Mouse (Mus musculus) intestine, embryonic 15.5 days (tissue): ENCODE measurements around the gene Ethe1. TPM values are rescaled to one million over a fixed set of nuclear protein-coding genes. Genes with fewer than 3 reads are reported as not detected.

Experiments
- ATAC-seq: fragments of 200-750 bp; cut with Nextera tagmentation; 2 replicates; pipeline ENCODE4 v1.8.0; 2017; ENCODE audit warnings: moderate TSS enrichment, moderate library complexity
- H3K27ac ChIP-seq: fragments of 300-500 bp; sonication (generic); 2 replicates; pipeline ENCODE4 v1.5.1; 2015; ENCODE audit warnings: mild to moderate bottlenecking, inconsistent platforms
- H3K27me3 ChIP-seq: fragments of 300-500 bp; sonication (generic); replicated peaks from 2 replicates; pipeline ENCODE4 v1.6.1; 2015; ENCODE audit warnings: inconsistent platforms
- H3K36me3 ChIP-seq: fragments of 300-500 bp; sonication (generic); 2 replicates; pipeline ENCODE4 v1.6.1; 2015; ENCODE audit warnings: inconsistent platforms
- H3K4me1 ChIP-seq: fragments of 300-500 bp; sonication (generic); replicated peaks from 2 replicates; pipeline ENCODE4 v1.6.1; 2015; ENCODE audit warnings: inconsistent platforms
- H3K4me2 ChIP-seq: fragments of 300-500 bp; sonication (generic); replicated peaks from 2 replicates; pipeline ENCODE4 v1.6.1; 2015; ENCODE audit warnings: mild to moderate bottlenecking, inconsistent platforms
- H3K4me3 ChIP-seq: fragments of 300-500 bp; sonication (generic); replicated peaks from 2 replicates; pipeline ENCODE4 v1.5.1; 2015; ENCODE audit warnings: inconsistent platforms
- H3K9ac ChIP-seq: fragments of 300-500 bp; sonication (generic); 2 replicates; pipeline ENCODE4 v1.6.1; 2015; ENCODE audit warnings: inconsistent platforms
- H3K9me3 ChIP-seq: fragments of 300-500 bp; sonication (generic); 2 replicates; pipeline ENCODE4 v1.6.1; 2016; ENCODE audit warnings: inconsistent platforms
- WGBS: fragments of 180-500 bp; shearing (Covaris S2); methylation state at CpG from one replicate; pipeline ENCODE4 v1.1.7; 2015; 5-methylcytosine and 5-hydroxymethylcytosine counted together
- polyA plus RNA-seq: library from polyadenylated mRNA; unstranded; fragments of >200 nt; fragmentation: Nextera tagmentation; extraction: Ambion mirVana; gene quantifications from 2 replicates; pipeline ENCODE4 v1.2.1, GENCODE M21; 2015

The Ethe1 gene
- polyA plus RNA-seq = 35.7 and 36.7 TPM in 2 replicates

DNA sequence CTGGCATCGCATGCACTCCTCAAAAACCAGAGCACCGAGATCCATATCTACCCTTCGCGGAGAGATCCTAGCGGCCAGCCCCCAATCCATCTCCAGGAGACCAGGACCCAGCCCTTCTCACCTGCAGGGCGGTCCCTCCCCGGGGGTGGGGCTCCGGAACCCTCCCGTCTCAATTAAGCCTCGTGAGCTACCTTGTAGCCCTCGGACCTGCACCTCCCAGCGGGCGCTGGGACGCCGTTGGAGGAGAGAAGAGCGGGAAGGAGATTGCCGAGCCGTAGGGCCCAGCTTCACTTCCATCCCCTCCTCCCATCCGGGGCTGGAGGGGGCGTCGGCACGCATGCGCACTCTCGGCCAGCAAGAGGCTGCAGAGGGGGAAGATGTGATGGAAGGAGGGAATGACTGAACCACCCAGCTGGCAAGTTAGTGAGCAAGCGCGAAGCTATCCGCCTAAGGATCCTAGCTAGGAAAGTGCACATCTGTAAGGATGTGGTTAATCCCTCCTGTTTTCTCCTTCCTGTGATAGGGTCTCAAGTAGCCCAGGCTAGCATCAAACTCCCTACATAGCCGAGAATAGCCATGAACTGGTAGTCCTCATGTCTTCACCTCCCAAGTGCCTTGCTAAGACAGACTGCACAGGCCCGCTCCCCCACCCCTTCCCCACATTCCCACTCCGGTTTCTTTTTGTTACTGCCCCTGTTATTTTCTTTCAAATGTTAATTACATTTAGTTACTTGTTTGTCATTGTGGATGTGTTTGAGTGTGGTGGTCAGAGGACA is at the start of gene Ethe1, which contains the start of gene Zfp575:
Gene Ethe1, plus strand, starts transcription at position 214 of the 776 bp plus-strand sequence.
Gene Zfp575, minus strand, starts transcription at position 312 of the 776 bp plus-strand sequence.
- ATAC-seq = peak; percentile 61
- Histone ChIP-seq H3K4me2 (peak within 1 kb of the TSS; percentile 87), H3K4me1 (peaks cover 18% of the 10 kb centered on the region), H3K9me3 (no peaks in the 10 kb centered on the region), H3K36me3 (no peaks in the 10 kb centered on the region), H3K9ac (peak within 1 kb of the TSS; percentile 60), H3K27ac (peak within 1 kb of the TSS; percentile 59; the same call in 1 of the 2 replicates), H3K4me3 (peak within 1 kb of the TSS; percentile 51), H3K27me3 (peaks cover 23% of the 10 kb centered on the region)
- WGBS = 8% methylated on average over 30 of the region's 30 CpGs

DNA sequence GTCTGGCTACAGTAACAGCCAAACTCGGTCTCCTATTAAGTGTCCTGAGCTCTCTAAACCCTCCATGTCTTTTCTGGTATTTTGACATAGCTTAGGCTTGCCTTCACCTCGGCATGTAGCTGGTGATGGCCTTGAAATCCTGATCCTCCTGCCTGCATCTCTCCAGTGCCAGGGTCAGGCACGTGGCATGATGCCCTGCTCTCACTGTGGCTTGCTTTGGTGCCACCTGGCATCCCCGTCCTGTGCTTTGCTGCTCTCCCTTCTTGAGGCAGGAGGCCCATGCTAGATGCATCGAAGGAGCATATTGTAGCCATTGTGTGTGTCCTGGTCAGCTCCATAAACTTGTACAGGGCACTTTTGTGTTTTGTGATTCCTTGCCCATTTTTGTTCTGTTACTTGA is 49.8 kb upstream of the Ethe1 start:
- no peak overlapping the region for H3K4me2 ChIP-seq
- 79% methylated on average over 5 of the region's 5 CpGs for WGBS
- H3K9ac ChIP-seq = no peak overlapping the region
- no peak overlapping the region for H3K27ac ChIP-seq
- H3K9me3 ChIP-seq = no peaks in the 10 kb centered on the region
- no peak overlapping the region for H3K4me3 ChIP-seq
- no peak for ATAC-seq
- H3K27me3 ChIP-seq = no peaks in the 10 kb centered on the region
- peaks cover 21% of the 10 kb centered on the region for H3K36me3 ChIP-seq
- H3K4me1 ChIP-seq = 0 out of 2 replicates have a peak, but pooled peaks cover under 1% of the 10 kb centered on the region

DNA sequence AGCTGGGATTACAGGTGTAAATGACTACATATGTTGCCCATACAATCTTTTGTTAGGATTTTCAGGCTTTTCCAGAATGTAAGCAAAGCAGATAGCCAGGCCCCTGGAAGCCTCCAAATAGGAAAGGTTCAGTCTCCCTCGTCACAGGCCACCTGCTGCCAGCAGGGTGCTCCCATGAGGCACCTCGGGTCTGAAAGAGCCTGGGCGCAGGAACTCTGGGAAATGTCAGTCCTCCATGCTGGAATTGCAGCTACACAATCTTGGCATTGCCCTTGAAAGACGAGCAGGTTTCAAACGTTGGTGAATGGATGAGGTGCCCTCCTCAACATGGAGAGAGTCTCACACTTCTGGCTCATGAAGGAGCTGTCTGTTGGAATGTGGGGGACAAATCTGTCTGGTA is 49.2 kb upstream of the Ethe1 start:
- H3K9me3 ChIP-seq = no peaks in the 10 kb centered on the region
- H3K4me1 ChIP-seq = no peaks in the 10 kb centered on the region
- no peak for ATAC-seq
- no peaks in the 10 kb centered on the region for H3K27me3 ChIP-seq
- H3K4me3 ChIP-seq = no peak overlapping the region
- 37% methylated on average over 5 of the region's 5 CpGs for WGBS
- H3K9ac ChIP-seq = no peak overlapping the region
- H3K36me3 ChIP-seq = peaks cover 20% of the 10 kb centered on the region
- no peak overlapping the region for H3K27ac ChIP-seq
- H3K4me2 ChIP-seq = no peak overlapping the region

DNA sequence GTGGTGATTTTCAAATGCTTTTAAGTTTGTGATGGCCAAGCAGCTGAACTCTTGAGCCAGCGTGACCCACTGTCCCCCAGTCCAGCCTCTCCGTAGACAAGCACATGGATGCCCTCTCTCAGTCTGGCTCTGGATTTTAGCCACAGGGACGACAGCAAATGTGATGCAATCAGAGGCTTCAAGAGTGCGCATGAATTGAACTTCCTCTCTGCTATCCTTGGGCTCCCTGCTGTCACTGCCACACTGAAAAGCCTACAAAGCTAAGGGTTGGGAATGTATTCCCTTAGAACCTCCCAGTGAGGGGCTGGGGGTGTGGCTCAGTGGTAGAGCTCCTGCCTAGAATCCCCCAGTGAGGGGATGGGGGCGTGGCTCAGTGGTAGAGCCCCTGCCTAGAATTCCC is 48.6 kb upstream of the Ethe1 start:
- WGBS = 74% methylated on average over 5 of the region's 5 CpGs
- no peaks in the 10 kb centered on the region for H3K9me3 ChIP-seq
- H3K4me1 ChIP-seq = no peaks in the 10 kb centered on the region
- no peak overlapping the region for H3K9ac ChIP-seq
- H3K36me3 ChIP-seq = peaks cover 14% of the 10 kb centered on the region
- H3K4me2 ChIP-seq = no peak overlapping the region
- H3K27me3 ChIP-seq = no peaks in the 10 kb centered on the region
- no peak overlapping the region for H3K4me3 ChIP-seq
- H3K27ac ChIP-seq = no peak overlapping the region
- no peak for ATAC-seq

DNA sequence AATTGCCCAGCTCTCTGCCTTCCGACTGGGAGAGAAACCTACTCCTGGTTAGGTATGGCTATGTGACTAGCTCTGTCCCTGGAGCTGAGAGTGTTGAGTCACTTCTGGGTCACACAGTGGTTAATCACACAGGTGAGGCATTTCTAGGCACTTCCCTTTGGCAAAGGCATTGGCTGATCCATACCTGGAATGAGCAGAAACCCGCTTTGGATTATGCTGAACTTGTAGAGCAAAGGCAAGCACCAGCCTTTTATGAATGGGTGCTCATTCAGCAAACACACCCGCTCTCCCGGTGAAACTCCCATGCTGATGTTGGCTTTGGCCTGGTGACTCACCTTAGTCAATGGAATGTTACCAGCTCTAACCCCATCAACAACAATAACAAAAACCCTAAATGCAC is 47.7 kb upstream of the Ethe1 start:
- 89% methylated on average over 4 of the region's 4 CpGs for WGBS
- Histone ChIP-seq H3K4me2 (no peak overlapping the region), H3K27me3 (no peaks in the 10 kb centered on the region), H3K9ac (no peak overlapping the region), H3K4me3 (no peak overlapping the region), H3K4me1 (no peaks in the 10 kb centered on the region), H3K9me3 (no peaks in the 10 kb centered on the region), H3K27ac (no peak overlapping the region), H3K36me3 (peaks cover 8% of the 10 kb centered on the region; the same call in 1 of the 2 replicates)
- ATAC-seq = no peak

DNA sequence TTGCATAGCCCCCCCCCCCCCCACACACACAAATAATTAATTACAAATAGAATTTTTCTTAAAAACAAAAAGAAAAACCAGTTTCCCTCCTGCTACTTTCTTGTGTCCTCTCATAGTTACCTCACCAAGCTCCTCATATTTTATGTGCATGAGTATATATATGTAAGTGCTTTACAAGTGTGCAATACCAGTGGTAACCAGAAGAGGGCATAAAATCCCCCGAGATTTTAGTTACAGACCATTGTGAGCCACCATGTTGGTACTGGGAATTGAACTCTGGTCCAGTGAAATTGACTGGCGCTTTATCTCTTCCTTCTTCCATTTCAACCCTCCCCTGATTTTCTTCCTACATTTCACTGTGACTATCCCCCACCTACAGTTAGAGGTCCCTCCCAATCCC is 42.8 kb upstream of the Ethe1 start:
- no peak for ATAC-seq
- WGBS = 84% methylated on average over 2 of the region's 2 CpGs
- no peak overlapping the region for H3K4me2 ChIP-seq

DNA sequence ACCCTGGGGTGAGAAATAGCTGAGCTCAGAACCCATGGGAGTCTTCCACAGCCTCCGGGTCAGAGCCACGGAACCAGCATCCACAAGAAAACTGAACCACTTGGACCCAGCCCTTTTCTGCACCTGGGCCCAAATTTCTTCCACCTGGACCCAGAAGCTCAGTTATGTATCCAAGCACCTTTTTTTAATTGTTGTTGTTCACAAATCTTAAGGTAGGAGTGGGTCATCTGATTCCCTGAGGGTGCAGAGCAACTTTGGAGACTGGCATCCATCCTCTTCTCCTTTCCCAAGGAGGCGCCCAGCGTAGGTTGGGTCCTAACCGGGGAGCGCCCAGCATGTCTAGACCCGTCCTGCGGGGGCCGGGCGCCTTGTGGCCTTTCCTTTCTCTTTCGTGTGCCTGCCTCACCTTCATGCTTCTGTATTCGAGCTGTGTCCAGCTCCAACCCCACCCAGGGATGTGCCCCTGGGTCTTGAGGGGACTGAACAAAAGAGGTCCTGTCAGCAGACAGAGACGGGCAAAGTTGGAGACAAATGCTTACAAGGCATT is 41.2 kb upstream of the Ethe1 start, which contains the start of the genes Pinlyp and Xrcc1:
Gene Pinlyp, minus strand, starts transcription at position 51 of the 547 bp plus-strand sequence.
Gene Xrcc1, plus strand, starts transcription at position 222 of the 547 bp plus-strand sequence.
- Histone ChIP-seq H3K27ac (peak within 1 kb of the TSS; percentile 71), H3K4me3 (peak within 1 kb of the TSS; percentile 85), H3K27me3 (no peaks in the 10 kb centered on the region), H3K36me3 (0 out of 2 replicates have a peak, but pooled peaks cover 3% of the 10 kb centered on the region), H3K4me1 (peaks cover 12% of the 10 kb centered on the region), H3K9me3 (no peaks in the 10 kb centered on the region), H3K4me2 (peak within 1 kb of the TSS; percentile 77), H3K9ac (peak within 1 kb of the TSS; percentile 79)
- WGBS = 33% methylated on average over 13 of the region's 13 CpGs
- ATAC-seq = peak; percentile 12; the same call in 1 of the 2 replicates

More for the DNA sequence above, 42.8 kb upstream of the Ethe1 start:
- Histone ChIP-seq H3K27ac (no peak overlapping the region), H3K36me3 (0 out of 2 replicates have a peak, but pooled peaks cover 3% of the 10 kb centered on the region), H3K4me3 (no peak overlapping the region), H3K9ac (no peak overlapping the region), H3K27me3 (no peaks in the 10 kb centered on the region), H3K4me1 (peaks cover 12% of the 10 kb centered on the region), H3K9me3 (no peaks in the 10 kb centered on the region)

DNA sequence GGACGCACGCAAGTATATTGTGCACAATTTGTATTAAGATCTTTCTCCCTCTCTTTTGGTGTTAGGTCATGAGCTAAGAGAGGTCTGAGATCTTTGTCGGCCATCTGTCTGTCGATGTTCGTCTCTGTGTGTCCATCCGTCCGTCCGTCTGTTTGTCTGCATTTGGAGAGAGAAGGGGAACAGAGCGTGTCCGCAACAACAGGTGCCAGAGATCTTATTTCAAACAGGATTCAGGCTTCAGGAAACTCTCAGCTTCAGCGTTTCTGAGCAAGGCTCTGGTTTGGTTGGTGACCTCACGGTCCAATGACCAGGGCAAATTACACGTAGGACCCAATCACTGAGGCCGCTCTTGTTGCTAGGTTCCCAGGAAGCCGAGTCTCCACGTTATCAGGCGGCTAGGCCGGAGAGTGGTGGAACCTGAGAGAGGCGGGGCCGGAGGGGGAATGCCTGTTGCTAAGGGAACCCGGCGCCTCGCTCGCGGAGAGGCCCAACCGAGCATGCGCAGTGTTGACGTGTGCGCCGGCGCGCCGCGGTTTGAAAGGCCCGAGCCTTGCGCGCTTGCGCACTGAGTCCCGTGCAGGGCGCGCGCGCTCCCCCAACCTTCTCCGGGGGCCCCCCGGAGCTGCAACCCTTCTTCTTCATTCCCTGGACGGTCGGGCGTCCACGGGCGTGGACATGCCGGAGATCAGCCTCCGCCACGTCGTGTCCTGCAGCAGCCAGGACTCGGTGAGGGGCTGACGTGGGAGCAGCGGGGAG is 40.5 kb upstream of the Ethe1 start:
- H3K9ac ChIP-seq = peak overlapping the region; percentile 79
- no peaks in the 10 kb centered on the region for H3K27me3 ChIP-seq
- under 1% methylated on average over 57 of the region's 57 CpGs for WGBS
- H3K4me3 ChIP-seq = peak overlapping the region; percentile 85
- peak overlapping the region; percentile 77 for H3K4me2 ChIP-seq
- H3K4me1 ChIP-seq = peaks cover 12% of the 10 kb centered on the region
- H3K27ac ChIP-seq = peak overlapping the region; percentile 71
- 0 out of 2 replicates have a peak, but pooled peaks cover 3% of the 10 kb centered on the region for H3K36me3 ChIP-seq
- peak; percentile 100 for ATAC-seq
- H3K9me3 ChIP-seq = no peaks in the 10 kb centered on the region

DNA sequence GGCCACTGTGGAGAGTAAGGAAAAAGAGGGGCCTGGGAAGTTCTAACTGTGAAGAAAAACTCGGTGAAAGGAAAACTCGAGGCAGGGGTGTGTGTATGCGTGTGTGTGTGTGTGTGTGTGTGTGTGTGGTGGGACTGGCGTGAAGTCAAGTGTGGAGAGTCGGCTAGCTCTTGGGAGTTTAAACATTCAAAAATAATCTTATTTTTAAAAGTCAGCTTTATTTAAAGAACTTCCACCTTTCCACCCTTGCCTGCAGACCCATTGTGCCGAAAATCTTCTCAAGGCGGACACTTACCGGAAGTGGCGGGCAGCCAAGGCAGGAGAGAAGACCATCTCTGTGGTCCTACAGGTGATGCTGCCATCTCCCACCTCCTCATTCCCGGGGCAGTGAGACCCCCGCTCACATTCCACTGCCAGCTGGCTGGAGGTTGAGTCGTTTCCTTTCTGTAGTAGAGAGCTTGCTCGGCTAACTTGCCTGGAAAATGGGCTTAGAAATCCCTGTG is 39.8 kb upstream of the Ethe1 start:
- ATAC-seq = no peak
- H3K36me3 ChIP-seq = 0 out of 2 replicates have a peak, but pooled peaks cover 6% of the 10 kb centered on the region
- no peaks in the 10 kb centered on the region for H3K9me3 ChIP-seq
- peak overlapping the region; percentile 71; the same call in 1 of the 2 replicates for H3K27ac ChIP-seq
- H3K4me1 ChIP-seq = peaks cover 12% of the 10 kb centered on the region
- no peaks in the 10 kb centered on the region for H3K27me3 ChIP-seq
- peak overlapping the region; percentile 85 for H3K4me3 ChIP-seq
- peak overlapping the region; percentile 79 for H3K9ac ChIP-seq
- 23% methylated on average over 13 of the region's 13 CpGs for WGBS
- H3K4me2 ChIP-seq = peak overlapping the region; percentile 77

DNA sequence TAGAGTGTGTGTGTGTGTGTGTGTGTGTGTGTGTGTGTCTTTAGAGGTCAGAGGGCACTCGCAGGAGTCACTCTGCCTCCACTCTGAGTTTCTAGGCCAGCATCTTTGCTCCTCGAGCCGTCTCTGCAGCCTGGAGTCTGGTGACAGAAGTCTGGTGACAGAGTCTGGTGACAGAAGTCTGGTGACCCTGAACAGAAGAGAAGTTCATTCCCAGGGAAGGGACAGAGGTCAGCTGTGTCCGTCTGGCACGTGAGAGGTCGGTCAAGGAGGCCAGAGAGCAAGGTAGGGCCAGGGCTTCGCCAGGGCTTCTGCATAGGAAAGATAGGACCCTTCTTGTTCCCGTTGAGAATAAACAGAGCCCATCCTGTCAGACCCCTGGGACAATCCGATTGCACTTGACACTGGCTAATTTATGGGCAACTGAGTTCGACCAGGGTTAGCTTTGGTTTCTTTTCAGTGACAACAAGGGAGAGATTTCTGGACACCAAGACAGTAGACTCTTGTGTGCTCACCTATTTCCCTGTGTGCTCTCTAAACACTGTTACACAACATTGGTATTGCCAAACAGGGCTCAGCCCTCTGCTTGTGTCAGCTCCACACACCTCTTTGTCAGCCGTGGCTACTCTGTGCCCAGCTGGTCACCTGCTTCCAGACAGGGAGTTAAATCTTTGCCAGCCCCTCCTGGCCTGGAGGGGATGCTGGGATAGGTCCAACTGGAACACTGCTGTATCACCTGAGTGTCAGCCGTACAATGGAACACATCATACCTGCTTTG is 35.2 kb upstream of the Ethe1 start:
- H3K9ac ChIP-seq = no peak overlapping the region
- H3K4me3 ChIP-seq = no peak overlapping the region
- ATAC-seq = no peak
- 0 out of 2 replicates have a peak, but pooled peaks cover 12% of the 10 kb centered on the region for H3K36me3 ChIP-seq
- WGBS = 74% methylated on average over 12 of the region's 12 CpGs
- H3K27me3 ChIP-seq = no peaks in the 10 kb centered on the region
- no peaks in the 10 kb centered on the region for H3K9me3 ChIP-seq
- H3K27ac ChIP-seq = no peak overlapping the region
- peaks cover 7% of the 10 kb centered on the region for H3K4me1 ChIP-seq
- H3K4me2 ChIP-seq = no peak overlapping the region

DNA sequence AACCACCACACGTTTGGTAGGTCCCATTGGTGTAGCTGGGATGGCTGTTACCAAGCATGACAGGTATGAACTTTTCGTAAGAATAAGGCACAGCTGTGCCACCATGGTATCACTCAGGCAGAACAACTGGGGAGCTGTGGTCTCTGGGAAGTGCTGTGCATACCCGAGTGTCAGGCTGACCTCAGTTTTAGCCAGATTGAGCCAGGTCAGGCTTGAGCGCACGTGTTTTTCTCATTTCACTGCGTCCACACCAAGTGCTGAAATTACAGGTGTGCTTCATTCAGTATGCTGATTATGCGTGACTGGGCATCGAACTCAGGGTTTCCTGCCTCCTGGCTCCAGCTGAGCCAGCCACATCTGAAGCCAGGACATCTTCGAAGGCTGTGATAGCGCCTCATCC is 31.6 kb upstream of the Ethe1 start:
- Histone ChIP-seq H3K27ac (no peak overlapping the region), H3K9me3 (no peaks in the 10 kb centered on the region), H3K4me2 (no peak overlapping the region), H3K4me3 (no peak overlapping the region), H3K36me3 (0 out of 2 replicates have a peak, but pooled peaks cover 14% of the 10 kb centered on the region), H3K4me1 (no peaks in the 10 kb centered on the region), H3K27me3 (no peaks in the 10 kb centered on the region), H3K9ac (no peak overlapping the region)
- 92% methylated on average over 10 of the region's 10 CpGs for WGBS
- no peak for ATAC-seq
